Mouse (Mus musculus): ENCODE data around the gene Atxn7l2.

The Atxn7l2 gene

GRCm38 (mm10) chr3:108188716-108189490 is 21.8 kb downstream of the Atxn7l2 start:
- Histone ChIP-seq H3K27me3 (ENCODE audit: insufficient read depth, low read length) (peaks cover 43% of the 10 kb centered on the region), H3K9me3 (ENCODE audit: low read length) (no peaks in the 10 kb centered on the region; the same call in 1 of the 2 replicates), H3K36me3 (ENCODE audit: insufficient read depth, low read length) (peaks cover 12% of the 10 kb centered on the region), H3K4me3 (replicated peaks; ENCODE audit: low read length) (peak overlapping the region; percentile 64), H3K4me1 (replicated peaks; ENCODE audit: low read depth, low read length) (peaks cover 63% of the 10 kb centered on the region)
- TF ChIP-seq CTCF (conservative IDR thresholded peaks at IDR 0.05; ENCODE audit: low read length): no peak
- no peak for TF ChIP-seq POU5F1 (IDR thresholded peaks at IDR 0.05; ENCODE audit: borderline replicate concordance, low read length)
- no peak for TF ChIP-seq NANOG (IDR thresholded peaks at IDR 0.05; ENCODE audit: borderline replicate concordance, low read length)

GRCm38 (mm10) chr3:108187111-108187795 is 23.5 kb downstream of the Atxn7l2 start:
- Histone ChIP-seq H3K36me3 (ENCODE audit: insufficient read depth, low read length) (peaks cover 10% of the 10 kb centered on the region), H3K9me3 (ENCODE audit: low read length) (no peaks in the 10 kb centered on the region; the same call in 1 of the 2 replicates), H3K4me1 (replicated peaks; ENCODE audit: low read depth, low read length) (peaks cover 55% of the 10 kb centered on the region), H3K4me3 (replicated peaks; ENCODE audit: low read length) (peak overlapping the region; percentile 88), H3K27me3 (ENCODE audit: insufficient read depth, low read length) (peaks cover 48% of the 10 kb centered on the region)
- TF ChIP-seq CTCF (conservative IDR thresholded peaks at IDR 0.05; ENCODE audit: low read length): no peak
- TF ChIP-seq POU5F1 (IDR thresholded peaks at IDR 0.05; ENCODE audit: borderline replicate concordance, low read length): no peak
- TF ChIP-seq NANOG (IDR thresholded peaks at IDR 0.05; ENCODE audit: borderline replicate concordance, low read length): no peak

- H3K36me3 ChIP-seq (ENCODE audit: insufficient read depth, low read length): peaks cover 4% of the 10 kb centered on the region; the same call in 1 of the 2 replicates
- H3K27me3 ChIP-seq (ENCODE audit: insufficient read depth, low read length): peaks cover 48% of the 10 kb centered on the region
- TF ChIP-seq NANOG (IDR thresholded peaks at IDR 0.05; ENCODE audit: borderline replicate concordance, low read length) (no peak), POU5F1 (IDR thresholded peaks at IDR 0.05; ENCODE audit: borderline replicate concordance, low read length) (no peak), CTCF (conservative IDR thresholded peaks at IDR 0.05; ENCODE audit: low read length) (no peak)
- H3K9me3 ChIP-seq (ENCODE audit: low read length): no peaks in the 10 kb centered on the region; the same call in 1 of the 2 replicates
- peaks cover 59% of the 10 kb centered on the region for H3K4me1 ChIP-seq (replicated peaks; ENCODE audit: low read depth, low read length)
- peak within 1 kb of the TSS; percentile 88 for H3K4me3 ChIP-seq (replicated peaks; ENCODE audit: low read length)
Measured at GRCm38 (mm10) chr3:108186098-108187047, 24.4 kb downstream of the Atxn7l2 start, which contains the start of gene Amigo1. Gene Amigo1, plus strand, starts transcription at chr3:108186335.

- no peak for TF ChIP-seq NANOG (IDR thresholded peaks at IDR 0.05; ENCODE audit: borderline replicate concordance, low read length)
- TF ChIP-seq POU5F1 (IDR thresholded peaks at IDR 0.05; ENCODE audit: borderline replicate concordance, low read length): no peak
- no peak for TF ChIP-seq CTCF (conservative IDR thresholded peaks at IDR 0.05; ENCODE audit: low read length)
- Histone ChIP-seq H3K27me3 (ENCODE audit: insufficient read depth, low read length) (peaks cover 48% of the 10 kb centered on the region), H3K9me3 (ENCODE audit: low read length) (no peaks in the 10 kb centered on the region; the same call in 1 of the 2 replicates), H3K4me3 (replicated peaks; ENCODE audit: low read length) (peak overlapping the region; percentile 88), H3K4me1 (replicated peaks; ENCODE audit: low read depth, low read length) (peaks cover 54% of the 10 kb centered on the region), H3K36me3 (ENCODE audit: insufficient read depth, low read length) (0 out of 2 replicates have a peak, but pooled peaks cover 4% of the 10 kb centered on the region)
Measured at GRCm38 (mm10) chr3:108185460-108186097, 25.2 kb downstream of the Atxn7l2 start.

DNA sequence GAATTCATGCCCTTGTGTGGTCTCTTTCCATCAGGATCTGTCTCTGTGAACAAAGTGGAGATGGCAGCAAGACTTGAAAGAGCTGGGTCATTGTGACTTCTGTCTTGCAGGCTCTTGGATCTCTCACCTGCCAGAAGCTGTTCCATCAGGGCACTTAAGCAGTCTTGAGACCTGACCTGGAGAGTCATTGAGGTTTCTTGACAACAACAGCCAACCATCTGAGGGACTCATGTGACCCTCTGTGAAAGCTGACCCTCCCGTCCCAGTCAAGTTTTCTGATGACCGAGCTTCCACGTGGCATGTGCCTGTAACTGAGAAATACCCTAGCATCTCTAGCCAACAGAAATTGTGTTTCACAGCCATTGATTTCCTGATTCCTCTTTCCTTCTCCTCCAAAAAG is 26.0 kb downstream of the Atxn7l2 start:
- TF ChIP-seq POU5F1 (IDR thresholded peaks at IDR 0.05; ENCODE audit: borderline replicate concordance, low read length) (no peak), NANOG (IDR thresholded peaks at IDR 0.05; ENCODE audit: borderline replicate concordance, low read length) (no peak), CTCF (conservative IDR thresholded peaks at IDR 0.05; ENCODE audit: low read length) (no peak)
- Histone ChIP-seq H3K4me1 (replicated peaks; ENCODE audit: low read depth, low read length) (peaks cover 45% of the 10 kb centered on the region), H3K27me3 (ENCODE audit: insufficient read depth, low read length) (peaks cover 48% of the 10 kb centered on the region), H3K4me3 (replicated peaks; ENCODE audit: low read length) (no peak overlapping the region), H3K9me3 (ENCODE audit: low read length) (no peaks in the 10 kb centered on the region; the same call in 1 of the 2 replicates), H3K36me3 (ENCODE audit: insufficient read depth, low read length) (0 out of 2 replicates have a peak, but pooled peaks cover 4% of the 10 kb centered on the region)

- H3K4me3 ChIP-seq (replicated peaks; ENCODE audit: low read length): no peak overlapping the region
- peaks cover 15% of the 10 kb centered on the region for H3K4me1 ChIP-seq (replicated peaks; ENCODE audit: low read depth, low read length)
- no peaks in the 10 kb centered on the region; the same call in 1 of the 2 replicates for H3K9me3 ChIP-seq (ENCODE audit: low read length)
- H3K27me3 ChIP-seq (ENCODE audit: insufficient read depth, low read length): peaks cover 23% of the 10 kb centered on the region
- TF ChIP-seq NANOG (IDR thresholded peaks at IDR 0.05; ENCODE audit: borderline replicate concordance, low read length): no peak
- no peak for TF ChIP-seq CTCF (conservative IDR thresholded peaks at IDR 0.05; ENCODE audit: low read length)
- TF ChIP-seq POU5F1 (IDR thresholded peaks at IDR 0.05; ENCODE audit: borderline replicate concordance, low read length): no peak
- H3K36me3 ChIP-seq (ENCODE audit: insufficient read depth, low read length): no peaks in the 10 kb centered on the region
Measured at GRCm38 (mm10) chr3:108180514-108180913, 30.2 kb downstream of the Atxn7l2 start.

All from E14TG2a.4 (cell line).